Mouse (Mus musculus) common myeloid progenitor, adult 5-6 weeks (primary cell): Measurements from ENCODE around the gene Aoc1. TPM values are rescaled to one million over a fixed set of nuclear protein-coding genes. Genes with fewer than 3 reads are reported as not detected.

Experiments
- ATAC-seq: replicated peaks from 2 replicates; pipeline ENCODE4 v1.8.0; 2016; ENCODE audit warnings: low read depth, mild to moderate bottlenecking, moderate TSS enrichment, inconsistent platforms; ENCODE audit not compliant: poor library complexity, severe bottlenecking
- total RNA-seq: library from RNA; stranded (forward); fragments of 200-1000, 187-1606 nt; gene quantifications from 2 replicates; pipeline ENCODE4 v1.2.3, GENCODE M21; 2017

Gene Aoc1
- 0.23 TPM in 1 of 2 replicates, not detected in the other for total RNA-seq

DNA sequence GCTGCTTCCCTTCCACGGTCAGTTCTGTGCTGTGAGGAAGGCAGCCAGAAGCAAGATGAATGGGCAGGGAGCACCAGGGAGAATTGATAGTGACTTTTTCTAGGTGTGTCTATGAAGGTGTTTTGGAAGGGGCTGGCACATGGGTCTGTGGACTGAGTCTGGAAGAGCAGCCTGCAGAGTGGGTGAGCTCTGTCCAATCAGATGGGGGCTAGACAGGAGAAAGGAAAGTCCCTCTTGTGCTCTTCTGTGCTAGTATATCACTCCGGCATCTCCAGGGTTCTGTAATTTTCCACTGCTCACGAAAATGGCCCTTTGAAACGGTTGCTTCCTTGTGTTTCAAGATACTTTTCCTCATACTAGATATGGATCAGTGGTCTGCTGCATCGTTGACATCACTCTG lies at the start of gene Aoc1:
Gene Aoc1, plus strand, starts transcription at position 301 of the 400 bp plus-strand sequence.
- no peak for ATAC-seq

DNA sequence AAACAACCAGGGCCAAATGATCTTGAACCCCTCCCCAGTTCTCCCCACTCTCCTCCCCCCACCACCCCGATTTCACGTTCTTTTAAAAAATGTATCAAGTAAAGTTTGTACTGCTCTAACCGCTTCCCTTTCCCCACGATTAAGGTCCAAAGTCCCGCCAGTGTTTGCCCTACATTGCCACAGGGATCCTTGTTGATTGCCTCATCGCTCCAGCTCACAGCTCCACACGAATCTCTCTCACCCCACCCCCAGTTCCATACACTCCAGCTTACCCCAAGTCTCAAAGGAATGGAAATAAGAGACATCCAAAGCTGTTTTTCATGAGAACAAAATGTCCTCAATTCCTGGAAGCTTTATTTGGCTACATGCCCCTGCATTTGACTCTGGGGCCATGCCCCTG lies 47.7 kb upstream of the Aoc1 start:
- ATAC-seq: no peak

DNA sequence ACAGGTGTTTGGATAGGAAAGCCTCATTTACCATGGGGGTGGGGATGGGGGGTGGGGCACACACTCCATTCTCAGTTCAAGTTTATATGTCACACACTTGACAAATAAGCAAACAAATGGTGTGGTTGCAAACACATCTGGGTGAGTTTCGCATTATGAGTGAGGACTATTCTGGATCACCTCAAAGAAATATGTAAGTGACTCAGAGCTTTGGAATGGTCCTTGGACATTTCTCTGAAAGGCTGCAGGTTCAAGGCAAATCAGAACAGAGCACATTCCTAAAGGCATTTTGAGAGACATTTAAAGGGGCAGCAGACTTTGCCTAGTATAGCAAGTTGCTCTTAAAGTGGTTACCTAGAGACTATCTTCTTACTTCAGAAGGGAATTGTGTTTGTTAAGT lies 43.7 kb upstream of the Aoc1 start:
- no peak for ATAC-seq

DNA sequence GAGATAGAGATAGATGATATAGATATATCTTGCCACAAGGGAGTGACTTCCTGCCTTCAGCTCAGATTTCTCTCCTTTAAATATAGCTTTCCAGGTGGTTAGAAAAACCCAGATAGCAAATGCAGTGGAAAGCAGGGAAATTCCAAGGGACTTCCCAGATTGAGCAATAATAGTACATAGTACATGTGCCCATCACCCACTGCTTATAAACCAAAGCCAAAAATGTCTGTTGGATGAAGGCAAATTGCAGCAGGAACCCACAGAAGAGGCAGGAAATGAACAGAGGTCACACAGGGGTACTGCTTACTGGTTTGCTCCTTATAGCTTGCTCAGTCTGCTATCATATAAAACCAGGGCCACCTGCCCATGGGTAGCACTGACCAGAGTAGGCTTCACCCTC lies 43.0 kb upstream of the Aoc1 start:
- 0 out of 2 replicates have a peak, but pooled peaks have one; percentile 26 for ATAC-seq

DNA sequence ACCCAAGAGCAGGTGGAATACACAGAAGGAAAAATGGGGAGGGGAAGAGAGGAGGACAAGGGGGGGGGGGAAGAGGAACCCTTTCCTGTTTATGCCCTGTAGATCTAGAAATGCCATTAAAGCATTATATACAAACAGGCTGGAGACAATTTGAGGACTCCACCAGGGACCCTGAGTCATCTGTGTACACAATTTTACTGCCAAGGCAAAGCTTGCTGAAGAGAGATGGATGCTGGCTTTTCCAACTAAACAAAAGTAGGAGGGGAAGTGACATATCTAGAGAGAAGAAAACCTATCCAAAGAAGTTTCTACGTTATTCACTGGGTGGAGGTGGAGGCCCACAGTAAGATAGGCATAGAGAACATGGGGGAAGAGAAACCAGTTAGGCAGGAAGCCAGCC lies 42.5 kb upstream of the Aoc1 start:
- ATAC-seq: no peak

DNA sequence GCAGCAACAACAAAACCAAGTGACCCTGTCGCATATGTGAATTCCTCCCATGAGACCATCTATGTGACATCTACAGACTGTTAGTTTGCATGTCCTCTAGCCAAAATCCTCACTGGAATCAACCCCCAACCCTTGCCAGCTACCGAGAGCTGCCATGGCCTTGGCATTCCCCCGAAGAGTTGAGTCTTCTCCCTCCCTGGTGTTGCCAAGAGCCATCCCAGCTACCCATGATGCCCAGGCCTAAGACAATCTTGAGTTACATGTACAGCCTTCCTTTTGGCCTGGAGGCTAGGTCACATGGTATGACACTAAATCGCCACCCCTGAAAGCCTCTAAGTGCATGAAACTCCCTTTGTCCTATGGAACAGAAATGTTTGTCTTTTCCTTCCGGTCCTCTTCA lies 41.6 kb upstream of the Aoc1 start:
- no peak for ATAC-seq

DNA sequence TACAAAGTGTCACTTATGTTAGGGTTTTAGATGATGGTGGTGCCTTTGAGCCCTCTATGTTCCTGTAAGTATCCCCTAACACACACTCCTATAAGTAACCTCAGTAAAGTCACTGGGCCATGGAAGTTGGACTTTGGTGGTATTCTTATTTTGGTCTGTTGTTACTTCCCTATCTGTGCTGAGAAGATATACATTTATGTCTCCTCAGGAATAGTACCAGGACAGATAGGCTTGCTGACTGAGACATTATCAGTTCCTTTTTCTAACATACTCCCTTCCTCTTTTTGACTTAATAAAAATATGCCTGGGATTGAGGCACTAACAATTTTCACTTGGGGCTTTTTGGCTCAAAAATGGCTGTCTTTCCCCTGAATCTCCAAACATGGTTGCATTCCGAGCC lies 40.3 kb upstream of the Aoc1 start:
- peak; percentile 74 for ATAC-seq

DNA sequence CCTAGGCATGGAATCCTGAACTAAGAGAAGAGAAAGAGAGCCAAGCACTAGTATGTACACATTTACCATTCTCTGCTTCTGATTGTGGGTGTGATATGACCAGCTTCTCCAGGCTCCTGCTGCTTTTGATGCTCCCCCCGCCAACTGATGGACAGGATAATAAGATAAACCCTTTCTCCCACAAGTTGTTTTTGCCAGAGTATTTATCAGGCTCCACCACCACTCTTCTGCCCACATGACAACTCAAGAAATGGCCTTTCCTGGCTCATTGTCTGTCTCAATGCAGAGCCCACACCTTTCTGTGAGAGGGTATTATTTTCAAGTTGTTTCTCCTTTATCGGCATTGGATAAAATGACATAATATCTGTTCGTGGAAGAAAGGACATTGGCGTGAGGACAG lies 39.2 kb upstream of the Aoc1 start:
- no peak for ATAC-seq

DNA sequence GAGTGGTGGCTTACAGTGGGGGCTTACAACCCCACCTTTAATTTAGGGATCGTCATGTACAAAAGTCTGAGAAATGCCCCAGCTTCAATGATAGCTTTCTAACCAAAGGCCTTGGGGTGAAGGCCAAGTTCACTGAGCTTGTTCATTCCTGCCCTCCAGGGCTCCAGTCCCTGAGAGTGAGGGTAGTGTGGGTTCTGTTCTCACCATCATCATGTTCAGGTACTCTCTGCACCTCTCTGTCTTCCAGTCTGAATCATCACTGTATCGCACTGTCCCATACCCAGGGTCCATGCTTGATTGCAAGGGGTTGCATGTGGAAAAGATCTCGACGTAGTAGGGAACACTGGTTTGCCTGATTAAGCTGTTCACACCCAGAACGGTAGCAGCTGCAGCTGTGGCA lies 37.5 kb upstream of the Aoc1 start:
- no peak for ATAC-seq

DNA sequence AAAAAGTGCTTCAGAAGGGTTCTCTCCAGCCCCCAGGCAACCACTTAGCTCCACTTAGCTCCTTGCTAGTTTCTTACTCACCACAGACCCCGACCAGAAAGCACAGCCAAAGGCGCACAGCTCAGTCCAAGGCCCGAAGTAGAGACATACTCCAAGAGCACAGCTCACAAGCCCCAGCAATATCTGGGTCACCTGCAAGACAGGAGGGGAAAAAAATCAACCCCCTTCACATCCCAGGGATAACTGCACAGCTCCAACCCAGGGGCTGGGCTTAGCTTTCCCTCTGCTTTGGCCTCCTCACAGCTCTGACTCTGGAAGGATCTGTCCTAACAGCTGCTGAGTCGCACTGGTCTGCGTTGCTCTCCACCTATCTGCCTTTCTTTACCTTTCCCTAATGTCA lies 36.5 kb upstream of the Aoc1 start:
- no peak for ATAC-seq

DNA sequence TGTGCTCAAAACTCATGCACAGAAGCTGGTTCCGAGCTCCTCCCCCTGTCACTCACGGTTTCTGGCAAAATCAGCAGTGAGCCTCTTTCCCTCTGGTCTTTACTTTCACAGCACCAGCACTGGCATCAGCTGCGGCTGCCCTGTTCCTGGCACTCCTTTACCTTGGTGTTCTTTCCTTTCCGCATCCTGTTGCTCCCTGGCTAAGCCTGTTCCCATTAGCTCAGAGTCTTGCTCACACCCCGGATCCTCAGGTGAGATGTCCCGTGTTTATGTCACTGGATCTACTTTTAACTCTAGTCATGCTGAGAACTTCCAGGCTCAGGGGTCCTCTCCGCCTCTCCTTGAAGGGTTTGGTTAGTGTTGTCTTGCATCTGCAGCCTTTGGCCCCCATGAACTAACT lies 35.2 kb upstream of the Aoc1 start:
- no peak for ATAC-seq

DNA sequence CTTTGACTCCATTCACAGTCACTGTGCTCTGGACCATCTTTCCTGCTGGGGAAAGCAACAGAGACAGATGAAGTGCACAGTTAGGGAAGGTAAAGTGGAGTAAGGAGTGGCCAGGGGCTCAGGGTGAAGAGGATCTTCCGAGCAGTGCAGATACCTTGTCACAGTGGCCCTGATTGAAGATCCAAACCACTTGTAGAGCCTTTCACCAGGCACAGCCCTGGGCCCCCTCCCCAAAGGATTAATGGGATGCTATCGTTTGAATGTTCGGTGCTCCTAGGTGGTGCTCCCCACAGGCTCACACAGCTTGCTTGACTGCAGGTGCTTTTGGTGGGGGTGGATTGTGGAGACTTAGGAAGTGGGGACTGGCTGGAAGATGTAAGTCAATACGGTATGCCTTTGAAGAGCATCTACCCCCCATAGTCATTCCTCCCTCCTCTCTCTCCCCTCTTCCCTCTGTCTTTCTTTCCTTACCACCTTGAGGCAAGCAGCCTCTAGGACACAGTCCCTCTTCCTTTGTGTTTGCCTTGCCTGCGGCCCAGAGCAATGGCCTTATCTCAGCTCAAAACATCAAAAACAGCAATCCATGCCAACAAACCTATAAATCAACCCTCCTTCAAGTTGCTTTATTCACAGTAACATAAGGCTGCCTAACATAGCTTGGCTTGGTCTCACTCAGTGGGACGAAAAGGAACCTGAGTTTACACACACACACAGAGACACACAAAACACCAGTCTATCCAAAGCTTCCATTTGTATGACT lies 34.2 kb upstream of the Aoc1 start:
- no peak for ATAC-seq

DNA sequence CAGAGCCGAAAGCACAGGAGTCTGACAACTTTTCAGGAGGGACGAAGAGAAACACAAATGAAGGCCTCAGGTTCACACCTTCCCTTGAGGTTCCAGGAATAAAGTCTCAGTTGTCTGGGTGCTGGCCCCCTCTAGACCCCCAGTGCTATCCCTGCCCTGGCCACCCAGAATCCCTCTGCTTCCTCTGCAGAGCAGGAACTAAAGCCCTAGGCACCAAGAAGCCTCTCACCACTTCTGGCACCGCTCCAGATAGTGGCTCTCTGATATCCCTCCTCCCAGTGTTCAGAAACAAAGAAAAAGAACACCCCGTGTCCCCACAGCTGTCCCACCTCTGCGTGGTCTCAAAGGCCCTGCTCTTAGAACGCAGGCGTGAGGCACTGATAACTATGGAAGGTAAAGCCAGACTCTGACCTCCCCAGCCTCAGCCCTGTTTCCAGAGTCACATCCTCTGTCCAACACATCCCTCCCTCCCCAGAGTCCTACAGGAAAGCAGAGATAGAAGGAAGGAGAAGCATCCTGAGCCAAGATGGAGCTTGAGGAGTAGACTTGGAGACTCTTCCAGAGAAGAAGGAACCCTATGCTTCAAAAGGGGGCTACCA lies 32.2 kb upstream of the Aoc1 start, which contains the start of gene Tmem176a:
Gene Tmem176a, plus strand, starts transcription at position 549 of the 599 bp plus-strand sequence.
- peak; percentile 19 for ATAC-seq

DNA sequence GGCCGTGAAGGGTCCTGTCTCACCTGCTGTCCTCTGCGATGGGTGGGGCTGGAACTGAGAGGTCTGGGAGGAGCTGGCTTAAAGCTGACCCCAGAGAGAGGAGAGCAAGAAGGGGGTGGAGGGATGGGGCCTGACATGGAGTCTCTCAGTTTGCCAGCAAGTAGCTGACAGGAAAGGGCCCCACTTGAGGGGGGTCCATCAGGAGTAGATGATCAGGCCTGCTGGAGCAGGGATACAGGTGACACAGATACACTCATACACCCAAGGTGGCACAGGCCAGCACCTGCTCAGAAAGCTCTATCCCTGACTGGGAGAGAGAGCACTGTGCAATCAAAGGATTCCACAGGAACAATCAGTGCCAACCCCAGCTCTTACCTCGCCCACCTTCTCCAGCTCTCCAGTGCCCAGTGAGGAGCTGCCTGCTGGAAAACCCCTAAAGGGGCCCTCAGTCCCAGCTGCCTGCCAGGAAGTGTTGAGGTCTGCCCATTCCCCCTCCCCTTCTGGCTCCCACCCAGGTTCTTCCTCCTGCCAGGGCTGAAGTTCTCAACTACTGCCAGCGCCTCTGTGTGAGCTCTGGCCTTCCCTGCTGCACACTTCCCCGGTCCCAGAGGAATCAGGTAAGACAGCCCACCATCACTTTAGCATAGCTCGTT lies 31.6 kb upstream of the Aoc1 start, which contains the start of gene Tmem176b:
Gene Tmem176b, minus strand, starts transcription at position 524 of the 653 bp plus-strand sequence.
- peak; percentile 81 for ATAC-seq

DNA sequence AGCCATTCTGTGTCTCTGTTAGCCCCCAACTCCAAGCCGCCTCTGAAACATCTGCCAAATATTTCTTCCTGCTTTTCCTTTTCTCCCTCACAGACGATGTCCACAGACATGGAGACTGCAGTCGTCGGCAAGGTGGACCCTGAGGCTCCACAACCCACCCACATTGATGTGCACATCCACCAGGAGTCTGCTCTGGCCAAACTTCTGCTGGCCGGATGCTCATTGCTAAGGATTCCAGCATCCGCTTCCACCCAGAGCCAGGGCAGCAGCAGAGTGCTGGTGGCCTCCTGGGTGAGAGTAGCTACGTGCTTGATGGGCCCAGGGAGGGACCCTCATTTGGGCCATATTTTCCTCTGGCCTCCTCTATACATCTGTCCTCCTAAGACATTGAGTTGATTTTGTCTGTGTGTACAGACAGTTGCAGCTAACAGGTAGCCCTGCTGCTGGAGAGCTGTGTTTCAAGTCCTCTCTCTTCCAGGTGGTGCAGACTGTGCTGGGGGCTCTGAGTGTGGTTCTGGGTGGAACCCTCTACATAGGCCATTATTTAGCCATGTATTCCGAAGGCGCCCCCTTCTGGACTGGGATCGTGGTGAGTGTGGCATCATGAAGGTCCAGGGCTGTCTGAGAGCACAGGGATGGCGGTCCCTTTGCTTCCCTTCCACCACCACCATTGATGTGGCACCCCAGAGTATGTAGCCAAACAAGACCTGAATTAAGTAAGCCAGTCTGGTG lies 30.4 kb upstream of the Aoc1 start:
- peak; percentile 24; the same call in 1 of the 2 replicates for ATAC-seq

DNA sequence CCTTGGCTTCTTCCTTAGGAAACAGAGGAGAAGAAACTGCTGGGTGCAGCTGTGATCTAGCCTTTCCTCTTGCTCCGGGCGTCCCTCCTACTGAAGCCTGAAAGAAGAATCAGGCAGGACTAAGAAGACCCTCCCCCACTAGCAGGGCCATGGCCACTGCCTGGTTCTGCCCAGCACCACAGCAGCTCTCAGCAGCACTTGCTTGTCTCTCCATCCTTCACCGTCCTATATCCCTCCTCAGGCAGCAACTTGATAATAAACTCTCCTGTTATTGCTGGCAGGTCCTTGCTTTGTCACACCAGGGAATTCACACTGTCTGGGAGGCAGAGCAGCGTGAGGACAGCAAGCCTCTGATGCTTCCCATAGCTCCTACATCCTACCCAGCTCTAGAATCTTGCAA lies 27.6 kb upstream of the Aoc1 start:
- no peak for ATAC-seq

DNA sequence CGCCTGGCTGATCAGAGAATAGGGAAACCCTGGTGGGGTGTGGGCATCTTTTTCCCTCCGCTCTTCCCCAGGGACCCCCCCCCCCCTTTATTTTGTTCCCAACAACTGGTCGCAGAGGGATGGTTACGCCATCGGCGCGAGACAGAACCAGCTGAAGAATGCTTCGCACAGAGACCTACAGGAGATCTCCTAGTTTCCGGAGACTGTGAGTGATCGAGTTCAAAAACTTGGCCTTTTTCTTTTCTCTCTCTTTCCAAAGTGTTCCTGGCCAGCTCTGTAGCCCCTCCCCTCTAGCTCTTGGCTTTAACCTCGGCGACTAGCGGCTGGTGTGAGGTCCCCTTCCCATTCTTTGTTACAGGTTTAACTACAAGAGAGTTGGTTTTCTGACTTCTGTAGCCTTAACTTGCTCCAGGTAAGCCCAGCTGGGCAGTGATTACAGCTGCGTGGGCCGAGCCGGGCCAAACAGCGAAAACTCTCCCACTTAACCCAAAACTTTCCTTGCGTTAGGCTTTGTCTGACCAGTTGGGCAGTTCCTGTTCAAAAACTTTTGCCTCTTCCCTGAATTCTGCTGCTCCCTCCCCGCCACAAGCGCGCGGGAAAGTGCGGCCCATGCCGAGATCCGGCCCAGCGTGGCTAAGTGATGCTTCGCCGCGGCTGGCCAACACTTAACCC lies 20.7 kb upstream of the Aoc1 start:
- 0 out of 2 replicates have a peak, but pooled peaks have one; percentile 11 for ATAC-seq

DNA sequence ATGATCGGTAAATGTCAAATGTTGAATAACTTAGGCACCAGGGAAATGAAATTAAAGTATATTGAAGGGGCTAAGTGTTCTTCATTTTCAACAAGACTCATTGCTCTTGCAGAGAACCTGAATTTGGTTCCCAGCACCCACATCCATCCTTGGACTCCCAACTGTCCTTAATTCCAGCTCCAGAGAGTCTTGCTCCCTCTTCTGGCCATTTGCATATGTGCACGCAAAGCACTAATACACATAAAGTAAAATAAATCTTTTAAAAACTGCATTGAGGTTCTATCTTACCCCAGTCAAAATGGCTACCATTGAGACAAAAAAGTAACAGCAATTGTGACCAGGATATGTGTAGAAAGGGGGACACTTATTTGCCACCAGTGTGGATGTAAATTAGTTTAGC lies 18.5 kb upstream of the Aoc1 start:
- no peak for ATAC-seq

DNA sequence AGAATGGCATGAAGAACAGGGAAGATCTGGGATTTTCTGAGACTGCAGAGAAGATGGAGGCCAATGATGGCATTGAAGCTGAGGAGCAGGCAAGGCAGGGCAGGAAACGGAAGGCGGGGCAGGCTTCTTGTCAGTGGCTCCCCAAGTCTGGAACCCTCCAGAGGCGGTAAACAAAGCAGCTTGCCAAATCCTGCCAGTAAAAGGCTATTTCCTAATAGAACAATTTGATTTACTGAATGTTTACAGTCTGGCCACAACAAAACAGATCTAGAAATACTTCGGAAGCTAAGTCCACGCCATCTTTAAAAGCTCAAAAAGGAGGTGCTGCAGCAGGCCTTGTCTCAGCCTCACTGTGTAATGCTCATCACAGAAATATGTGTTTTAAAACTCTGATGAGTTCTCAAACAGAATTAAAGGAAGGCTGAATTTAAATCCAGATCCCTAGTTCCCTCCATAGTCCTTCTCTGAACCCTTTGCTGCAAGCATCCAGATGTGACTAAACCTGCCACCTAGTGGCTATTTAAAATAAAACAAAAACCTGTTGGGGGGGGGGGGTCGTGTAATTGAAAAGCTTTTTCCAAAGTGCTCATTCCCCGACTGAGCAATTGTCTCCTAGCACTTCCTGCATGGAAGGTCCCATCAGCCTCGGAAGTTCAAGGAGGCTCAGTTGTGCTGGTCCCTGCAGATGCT lies 14.9 kb upstream of the Aoc1 start:
- ATAC-seq: no peak
